ENCODE assay signal across 31 mouse cellular contexts in genomic region chr11:87566501-87566900, GRCm38 (mm10). TPM values are rescaled to one million over a fixed set of nuclear protein-coding genes. Genes with fewer than 3 reads are reported as not detected.
"Had no signal": no experiment of that assay in that cellular context is flagged by ENCODE, and none has a peak within 500 bp of the region (broad histone marks: within the 10 kb centered on the region; RNA-seq: fewer than 3 reads in every experiment).

TSS of gene Gm11492 (plus strand) at chr11:87566653.

- H3K27me3 ChIP-seq: kidney, embryonic 15.5 days; neural tube, embryonic 12.5 days; neural tube, embryonic 15.5 days had no signal

- H3K4me1 ChIP-seq: neural tube, embryonic 12.5 days; neural tube, embryonic 15.5 days had no signal

- H3K4me2 ChIP-seq: kidney, embryonic 15.5 days; liver, embryonic 13.5 days; midbrain, embryonic 11.5 days; neural tube, embryonic 12.5 days; neural tube, embryonic 15.5 days had no signal

- DNase-seq: kidney, postnatal 10 days; kidney, postnatal 36 days; layer of hippocampus, postnatal 36 days; liver, embryonic 13.5 days; lung, adult 2 months; lung, postnatal 14 days; lung, postnatal 4 days; midbrain, embryonic 14.5 days; right cerebral cortex, adult 18-20 months; right cerebral cortex, postnatal 14 days; right cerebral cortex, postnatal 4 days; thymus, adult 18-20 months; thymus, postnatal 36 days had no signal

- H3K9me3 ChIP-seq: kidney, embryonic 15.5 days; liver, embryonic 13.5 days; neural tube, embryonic 12.5 days; neural tube, embryonic 15.5 days had no signal

- H3K9ac ChIP-seq: kidney, embryonic 15.5 days; liver, embryonic 13.5 days; neural tube, embryonic 12.5 days; neural tube, embryonic 15.5 days had no signal

- H3K4me3 ChIP-seq: kidney, embryonic 15.5 days; left cerebral cortex, adult 2 months; liver, embryonic 13.5 days; neural tube, embryonic 12.5 days; neural tube, embryonic 15.5 days had no signal

- H3K36me3 ChIP-seq: kidney, embryonic 15.5 days; liver, embryonic 13.5 days; neural tube, embryonic 12.5 days; neural tube, embryonic 15.5 days had no signal

- H3K27ac ChIP-seq: kidney, embryonic 15.5 days; liver, embryonic 13.5 days; neural tube, embryonic 12.5 days; neural tube, embryonic 15.5 days; stomach, postnatal 0 days had no signal

RNA-seq across cellular contexts. Expression of gene Gm11492, which starts in this region (rescaled TPM):
- total RNA-seq: layer of hippocampus, adult 8-10 months; layer of hippocampus, postnatal 10 days; layer of hippocampus, postnatal 36 days; left cerebral cortex, adult 2 months; left cerebral cortex, postnatal 10 days; liver, adult 2 months; megakaryocyte progenitor cell, adult 5-6 weeks; megakaryocyte-erythroid progenitor cell, adult 5-6 weeks had no signal
- polyA plus RNA-seq: kidney, embryonic 15.5 days; limb, embryonic 11.5 days; limb, embryonic 14.5 days; liver, embryonic 13.5 days; liver, embryonic 16.5 days; lung, adult 2 months; lung, embryonic 16.5 days; midbrain, embryonic 11.5 days; midbrain, embryonic 14.5 days; neural tube, embryonic 12.5 days; neural tube, embryonic 15.5 days; stomach, embryonic 14.5 days; stomach, postnatal 0 days; urinary bladder, adult 2 months had no signal
